Mouse (Mus musculus) gastrocnemius, postnatal 25 days (tissue): ENCODE measurements at regions not wholly inside any gene's neighbourhood (a gene's known extent, or its start where the extent isn't known, plus 50 kb on each side); places are given as distances from the start of the nearest gene placed in this dataset.
"Not testable (repeated sequence)": the region's sequence is repeated elsewhere in the genome, so short reads cannot be mapped to it uniquely, and the experiment has no call there.

Experiments used
- DNase-seq: peaks from one replicate; pipeline ENCODE4 v3.0.0; 2022

DNA sequence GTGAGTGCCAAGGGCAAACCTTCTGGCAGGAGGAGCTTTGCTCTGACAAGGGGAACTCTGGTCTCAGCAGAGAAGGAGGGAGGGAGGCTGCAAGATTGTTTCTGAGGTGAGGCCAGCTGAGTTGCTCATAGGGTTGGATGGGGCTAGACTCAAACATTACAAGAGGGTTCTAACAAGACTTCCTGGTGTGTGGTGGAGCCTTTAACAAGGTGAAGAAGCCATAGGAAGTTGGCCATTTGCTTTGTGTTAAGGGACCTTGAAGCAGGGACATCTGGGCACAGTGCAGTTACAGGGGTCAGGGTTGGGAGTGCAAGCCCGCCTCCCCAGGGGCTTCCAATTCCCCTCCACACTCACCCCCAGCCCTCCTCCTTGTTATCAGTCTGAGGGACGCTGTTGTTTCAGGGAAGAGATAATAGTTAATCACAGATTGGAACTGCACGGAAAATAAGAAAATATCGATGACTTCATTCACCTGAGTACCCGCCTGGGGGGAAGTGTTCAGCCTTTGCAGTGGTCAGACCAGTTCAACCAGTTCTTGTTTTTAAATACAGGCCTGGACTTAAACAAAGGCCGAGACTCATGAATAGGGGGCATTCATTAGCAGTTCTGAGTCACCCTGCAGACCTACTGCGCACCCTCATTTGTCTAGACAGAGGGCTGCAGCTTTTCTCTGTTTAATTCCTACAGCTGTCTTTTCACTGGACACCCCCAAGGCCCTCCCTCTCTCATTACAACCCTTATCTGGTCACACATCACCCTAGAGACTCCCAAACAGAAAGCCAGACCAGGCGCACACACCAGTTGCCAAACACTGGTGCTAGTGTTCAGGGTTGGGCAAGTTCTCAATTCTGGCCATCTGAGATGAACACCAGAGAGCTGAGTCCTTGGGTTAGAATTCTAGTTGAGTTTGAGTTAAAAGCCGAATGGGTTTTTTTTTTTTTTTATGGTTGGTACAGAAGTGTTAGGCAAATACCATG is 139.5 kb downstream of the Bcl2l11 start:
- DNase-seq, result no peak

DNA sequence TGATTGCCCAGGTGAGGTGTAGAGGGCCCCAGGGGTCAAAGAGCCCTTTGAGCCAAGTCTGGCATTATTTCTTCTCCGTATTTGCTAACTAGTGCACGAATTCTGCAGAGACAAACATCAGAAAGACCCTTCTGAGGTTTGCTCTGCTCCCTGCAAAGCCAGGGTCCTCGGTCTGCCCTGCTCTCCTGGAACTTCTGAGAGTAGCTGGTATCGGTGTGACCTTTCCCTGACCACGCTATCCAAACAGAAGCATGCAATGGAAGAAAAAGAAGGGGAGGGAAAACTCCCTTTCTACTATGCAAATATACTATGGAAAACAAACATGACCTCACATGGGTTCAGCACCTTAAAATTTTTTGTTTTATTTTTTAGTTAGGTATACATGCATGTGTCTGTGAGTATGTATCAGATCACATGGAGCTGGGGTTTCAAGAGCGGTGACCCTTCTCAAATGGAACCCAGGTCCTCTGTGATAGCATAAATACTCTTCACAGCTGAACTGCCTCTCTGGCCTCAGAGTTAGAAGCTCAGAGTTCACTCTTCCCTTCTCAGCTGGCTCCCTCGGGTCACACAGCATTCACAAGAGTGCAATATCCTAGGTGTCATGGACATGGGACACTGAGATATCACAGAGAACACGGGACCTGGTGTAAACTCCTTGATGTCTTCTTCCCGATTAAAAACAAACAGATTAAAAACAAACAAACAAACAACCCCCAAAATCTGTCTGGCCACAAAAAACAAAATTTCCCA is 144.7 kb downstream of the Bcl2l11 start:
- no peak for DNase-seq

- no peak for DNase-seq
Measured at GRCm38 (mm10) chr2:128272789-128273188, 147.0 kb downstream of the Bcl2l11 start.

DNA sequence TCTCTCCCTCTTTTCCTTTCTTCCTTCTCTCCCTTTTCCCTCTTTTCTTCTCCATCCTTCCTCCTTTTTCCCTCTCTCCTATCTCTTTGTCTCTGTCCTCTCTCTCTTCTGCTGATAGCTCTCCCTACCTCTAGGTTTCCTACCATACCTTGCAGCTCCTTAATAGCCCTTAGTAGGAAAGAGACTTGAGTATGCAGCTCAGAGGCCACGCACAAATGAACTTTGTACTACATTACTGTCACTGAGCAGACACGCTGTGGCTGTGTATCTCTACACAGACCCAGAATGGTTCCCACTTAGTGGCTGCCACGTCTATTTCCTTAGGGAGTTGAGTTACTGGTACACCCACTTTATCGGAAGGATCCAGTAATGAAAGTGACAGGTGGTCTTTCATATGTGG is 147.5 kb downstream of the Bcl2l11 start:
- DNase-seq, result no peak

DNA sequence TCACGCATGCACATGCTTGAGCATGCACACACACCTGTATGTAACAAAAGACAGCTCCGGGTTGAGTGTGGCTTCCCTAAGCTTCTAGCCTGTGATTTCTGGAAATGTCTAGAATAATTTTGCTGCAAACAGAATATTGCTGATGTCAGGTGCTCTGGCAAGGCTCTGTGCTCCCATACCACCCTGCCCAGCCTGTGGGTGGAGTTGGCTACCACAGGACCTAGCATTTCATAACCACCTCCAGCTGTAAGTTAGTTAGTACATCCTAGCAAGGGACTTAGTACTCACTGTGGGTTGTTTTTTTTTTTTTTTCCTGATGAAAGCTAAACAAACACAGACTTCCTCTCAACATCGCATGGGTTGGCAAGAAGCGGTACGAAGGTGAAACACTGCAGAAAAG is 150.5 kb downstream of the Bcl2l11 start:
- no peak for DNase-seq

DNA sequence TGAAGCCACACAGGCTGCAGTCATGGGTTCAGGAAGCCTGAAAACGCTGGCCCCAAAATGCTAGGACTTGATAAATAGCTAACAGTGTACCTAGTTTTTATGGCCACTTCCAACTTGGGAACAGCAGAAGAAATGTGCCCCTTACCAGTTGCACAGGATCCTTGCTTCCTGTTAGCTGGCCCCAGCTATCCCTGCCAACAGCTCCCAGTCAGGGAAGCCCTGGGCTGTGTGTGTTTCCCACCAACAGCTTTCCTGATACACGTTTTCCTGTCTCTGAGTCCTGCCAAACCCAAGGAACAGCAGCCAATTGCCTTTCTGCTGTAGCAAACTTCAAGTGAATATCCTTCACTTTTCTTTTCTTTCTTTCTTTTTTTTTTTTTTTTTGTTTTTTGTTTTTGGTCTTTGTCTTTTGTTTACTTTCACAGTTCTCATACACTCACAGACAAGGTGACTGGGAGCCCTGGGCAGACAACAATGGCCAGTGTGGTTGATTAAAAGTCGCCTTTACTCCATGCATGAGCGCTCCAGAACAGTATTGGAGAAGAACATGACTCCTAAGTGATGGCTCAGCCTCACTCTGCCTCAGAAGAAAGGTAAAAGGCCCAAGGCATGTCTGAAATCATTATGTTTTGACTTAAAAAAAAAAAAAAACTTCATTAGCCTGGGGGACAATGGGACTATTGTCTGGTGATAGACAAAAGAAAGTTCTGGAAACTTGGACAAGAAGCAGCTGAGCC is 151.7 kb downstream of the Bcl2l11 start:
- no peak for DNase-seq

- DNase-seq, result no peak
Measured at GRCm38 (mm10) chr2:128278124-128278432, 152.2 kb downstream of the Bcl2l11 start.

- no peak for DNase-seq
Measured at GRCm38 (mm10) chr2:128278608-128279081, 152.8 kb downstream of the Bcl2l11 start.

DNA sequence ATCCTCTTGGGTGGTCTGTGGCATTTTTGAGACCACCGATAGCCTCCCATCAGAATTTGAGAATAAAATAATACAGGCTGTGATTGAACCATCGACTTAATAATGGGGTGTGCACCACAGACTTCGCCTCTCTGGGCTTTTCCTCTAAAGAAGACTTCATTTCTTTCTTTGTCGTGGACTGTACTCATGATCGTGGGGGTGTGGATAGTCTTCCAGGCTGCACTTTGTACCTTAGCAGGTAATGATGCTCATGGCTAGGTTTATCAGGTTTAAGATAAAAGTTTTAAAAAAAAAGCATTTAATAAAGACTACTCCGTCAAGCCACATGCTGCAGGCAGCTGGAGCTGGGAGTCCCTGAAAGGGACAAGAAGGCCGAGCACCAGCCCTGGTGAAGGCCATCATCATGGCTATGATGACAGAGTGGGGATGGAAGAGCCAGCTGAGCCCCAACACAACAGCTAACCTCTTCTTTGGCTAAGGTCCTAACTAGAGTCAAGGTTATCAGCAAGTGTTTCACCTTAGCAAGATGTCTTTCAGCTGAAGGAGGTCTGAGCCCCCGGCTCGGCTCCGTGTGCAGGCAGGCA is 153.4 kb downstream of the Bcl2l11 start:
- DNase-seq, result no peak

GRCm38 (mm10) chr2:128282591-128282990 is 156.8 kb downstream of the Bcl2l11 start:
- no peak for DNase-seq

DNA sequence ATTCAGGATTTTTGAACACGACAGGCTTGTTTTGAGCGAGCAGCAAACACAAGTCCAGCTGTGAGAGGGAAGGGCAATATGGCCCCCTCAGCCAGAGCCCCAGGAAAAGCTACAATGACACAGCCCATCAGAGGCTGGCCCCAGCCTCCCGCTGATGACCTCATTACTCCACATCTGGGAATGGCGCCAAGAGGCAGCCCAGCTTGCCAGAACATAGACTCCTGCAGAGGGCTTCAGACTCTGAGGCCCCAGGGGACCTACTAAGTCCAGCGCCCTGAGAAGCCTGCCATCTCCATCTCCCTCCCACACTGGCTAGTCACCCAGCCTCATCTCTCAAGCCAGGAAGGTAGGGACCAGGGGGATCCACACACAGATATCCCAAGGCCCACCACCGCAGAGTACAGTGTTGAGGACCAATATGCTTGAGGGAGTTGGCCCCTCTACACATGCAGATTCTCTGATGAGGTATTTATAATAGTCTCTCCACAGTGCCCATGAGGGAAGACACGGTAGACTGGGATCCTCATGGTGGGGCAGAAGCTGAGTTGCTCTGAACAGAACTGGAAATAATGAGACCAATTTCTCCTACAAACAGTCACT is 159.1 kb downstream of the Bcl2l11 start:
- peak; percentile 86 for DNase-seq

DNA sequence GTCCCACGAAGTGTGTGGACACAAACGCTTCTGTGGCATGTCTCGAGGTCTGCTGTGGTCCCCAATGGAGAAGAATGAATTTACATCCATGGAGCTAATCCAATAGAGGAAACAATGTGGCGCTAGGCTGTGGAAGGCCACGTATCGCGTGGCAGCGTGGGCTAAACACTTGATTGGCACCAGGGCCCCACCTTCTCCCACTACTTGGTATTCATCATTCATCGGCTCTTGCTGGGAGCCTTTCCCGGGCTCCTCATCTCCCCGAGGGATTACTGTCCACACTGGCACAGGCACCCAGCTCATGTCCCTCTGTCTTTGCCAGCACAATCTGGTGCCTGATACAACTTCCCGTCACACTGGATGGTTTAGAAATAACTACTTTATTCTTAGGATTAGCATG is 159.6 kb downstream of the Bcl2l11 start:
- no peak for DNase-seq

DNA sequence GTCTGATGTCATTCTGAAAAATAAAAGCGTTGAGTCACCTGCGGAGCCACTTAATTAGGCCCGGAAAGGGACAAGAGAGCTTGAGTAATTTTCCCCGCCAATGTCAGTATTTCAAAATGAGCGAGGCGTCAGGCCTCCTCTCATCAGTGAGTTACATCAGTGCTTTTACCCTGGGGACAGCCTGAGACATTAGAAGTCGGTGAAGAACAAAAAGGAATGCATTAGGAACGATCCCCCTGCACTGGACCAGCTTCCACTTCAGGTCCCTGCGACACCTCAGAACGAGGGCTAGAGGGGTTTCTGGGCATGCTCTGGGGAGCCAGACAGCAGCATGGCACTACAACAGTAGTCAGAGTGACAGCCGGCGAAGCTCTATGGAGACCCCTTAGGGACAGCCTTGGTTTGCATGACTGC is 162.3 kb downstream of the Bcl2l11 start:
- no peak for DNase-seq

- DNase-seq, result no peak
Measured at GRCm38 (mm10) chr2:128290609-128291008, 164.8 kb downstream of the Bcl2l11 start.

- no peak for DNase-seq
Measured at GRCm38 (mm10) chr2:128294610-128295009, 168.8 kb downstream of the Bcl2l11 start.

- no peak for DNase-seq
Measured at GRCm38 (mm10) chr2:128295018-128295424, 169.2 kb downstream of the Bcl2l11 start.

DNA sequence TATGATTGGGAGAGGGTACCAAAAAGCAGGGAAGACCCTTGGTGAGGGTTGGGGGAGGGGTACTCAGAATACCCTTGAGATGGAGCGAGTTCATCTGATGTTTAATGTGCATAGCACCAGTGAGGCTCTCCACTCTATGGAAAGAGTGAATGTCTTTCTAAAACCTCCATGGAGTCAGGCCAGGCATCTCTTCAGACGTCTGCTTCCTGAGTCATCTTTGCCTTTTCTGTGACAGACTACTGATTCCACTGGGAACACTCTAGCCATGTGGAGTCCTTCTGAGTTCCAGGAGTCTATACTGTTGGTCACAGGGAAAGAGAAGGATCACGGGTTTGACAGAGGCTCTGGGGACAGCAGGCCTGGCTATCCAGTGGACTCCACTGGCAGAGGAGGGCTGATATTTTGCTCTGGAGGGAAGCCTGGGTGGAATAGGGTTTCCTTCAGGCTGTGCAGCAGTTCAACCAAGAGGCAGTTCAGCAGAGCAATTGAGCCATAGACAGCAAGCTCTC is 169.9 kb downstream of the Bcl2l11 start:
- DNase-seq, result no peak

GRCm38 (mm10) chr2:128296423-128296822 is 170.6 kb downstream of the Bcl2l11 start:
- not testable (repeated sequence) for DNase-seq

GRCm38 (mm10) chr2:128296897-128297296 is 171.1 kb downstream of the Bcl2l11 start:
- DNase-seq, result no peak

- no peak for DNase-seq
Measured at GRCm38 (mm10) chr2:128297821-128298220, 172.0 kb downstream of the Bcl2l11 start.

DNA sequence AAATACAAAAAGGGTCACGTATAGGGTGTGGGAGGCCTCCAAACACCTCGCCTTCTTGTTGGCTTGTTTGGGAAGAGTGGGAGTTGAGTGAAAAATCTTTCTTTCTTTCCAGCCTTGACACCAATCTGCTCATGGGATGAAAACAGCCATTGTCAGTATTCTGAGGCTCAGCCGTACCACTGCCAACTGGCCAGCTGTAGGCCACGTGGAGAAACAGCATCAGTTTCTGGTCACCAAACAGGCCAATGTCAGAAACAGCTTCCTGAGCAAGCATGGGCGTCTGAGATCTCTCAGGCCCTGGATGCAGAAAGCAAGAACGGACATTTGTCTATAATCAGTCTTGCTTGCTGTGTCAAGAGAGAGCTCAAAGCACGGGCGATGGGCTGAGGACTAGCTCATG is 173.2 kb downstream of the Bcl2l11 start:
- DNase-seq, result no peak

GRCm38 (mm10) chr2:128301709-128302108 is 175.9 kb downstream of the Bcl2l11 start:
- DNase-seq, result no peak
